7 mouse cellular contexts compared by ENCODE assay signal in genomic region chr10:120226871-120227661, GRCm38 (mm10). TPM values are rescaled to one million over a fixed set of nuclear protein-coding genes. Genes with fewer than 3 reads are reported as not detected.
DNase-seq lines count a peak whose midpoint lies in the region; ATAC-seq and TF ChIP-seq lines count a peak whose summit lies in the region.

Llph (plus strand) TSS chr10:120227070.

- no peaks in the 10 kb centered on the region for H3K27me3 ChIP-seq in intestine, postnatal 0 days (replicated peaks; ENCODE audit: control insufficient read depth, insufficient read depth, low read length)
- H3K27me3 ChIP-seq in limb, embryonic 10.5 days (ENCODE audit: low read depth, poor library complexity, severe bottlenecking): no peaks in the 10 kb centered on the region
- no peaks in the 10 kb centered on the region for H3K27me3 ChIP-seq in midbrain, embryonic 12.5 days

- H3K36me3 ChIP-seq in intestine, postnatal 0 days (ENCODE audit: control insufficient read depth, insufficient read depth): peaks cover 24% of the 10 kb centered on the region
- H3K36me3 ChIP-seq in limb, embryonic 10.5 days: peaks cover 47% of the 10 kb centered on the region
- H3K36me3 ChIP-seq in midbrain, embryonic 12.5 days: peaks cover 31% of the 10 kb centered on the region

- peak; percentile 91 for ATAC-seq in intestine, postnatal 0 days
- ATAC-seq in midbrain, embryonic 12.5 days (ENCODE audit: low FRiP score, low read depth): peak; percentile 93

- peak within 1 kb of the TSS; percentile 80 for H3K4me2 ChIP-seq in intestine, postnatal 0 days (replicated peaks; ENCODE audit: low read depth)
- H3K4me2 ChIP-seq in midbrain, embryonic 12.5 days (replicated peaks): peak within 1 kb of the TSS; percentile 92

- under 1% methylated on average over 57 of the region's 57 CpGs for whole genome bisulfite sequencing in intestine, postnatal 0 days
- under 1% methylated on average over 57 of the region's 57 CpGs for WGBS in limb, embryonic 10.5 days
- under 1% methylated on average over 57 of the region's 57 CpGs for WGBS in midbrain, embryonic 12.5 days

- H3K27ac ChIP-seq in intestine, postnatal 0 days (ENCODE audit: low read depth, low read length): peak within 1 kb of the TSS; percentile 82
- H3K27ac ChIP-seq in limb, embryonic 10.5 days: peak within 1 kb of the TSS; percentile 90
- H3K27ac ChIP-seq in midbrain, embryonic 12.5 days (replicated peaks): no peak within 1 kb of the TSS

- H3K4me1 ChIP-seq in intestine, postnatal 0 days (replicated peaks; ENCODE audit: control insufficient read depth, insufficient read depth, low read length): no peaks in the 10 kb centered on the region
- H3K4me1 ChIP-seq in limb, embryonic 10.5 days: peaks cover 23% of the 10 kb centered on the region
- peaks cover 12% of the 10 kb centered on the region for H3K4me1 ChIP-seq in midbrain, embryonic 12.5 days

- no peaks in the 10 kb centered on the region for H3K9me3 ChIP-seq in intestine, postnatal 0 days (ENCODE audit: control insufficient read depth)
- no peaks in the 10 kb centered on the region for H3K9me3 ChIP-seq in limb, embryonic 10.5 days (replicated peaks)
- H3K9me3 ChIP-seq in midbrain, embryonic 12.5 days: no peaks in the 10 kb centered on the region

- H3K4me3 ChIP-seq in intestine, postnatal 0 days (ENCODE audit: low read depth, low read length): peak within 1 kb of the TSS; percentile 98
- peak within 1 kb of the TSS; percentile 100 for H3K4me3 ChIP-seq in limb, embryonic 10.5 days
- peak within 1 kb of the TSS; percentile 100 for H3K4me3 ChIP-seq in midbrain, embryonic 12.5 days

- no peak for TF ChIP-seq CTCF in intestine, postnatal 0 days (IDR thresholded peaks at IDR 0.05; ENCODE audit: low read depth)

- peak within 1 kb of the TSS; percentile 82 for H3K9ac ChIP-seq in intestine, postnatal 0 days (ENCODE audit: low read depth, low read length)
- H3K9ac ChIP-seq in midbrain, embryonic 12.5 days (replicated peaks): peak within 1 kb of the TSS; percentile 86

- DNase-seq in adrenal gland, postnatal 14 days: peak; percentile 94
- peak; percentile 88 for DNase-seq in embryo, embryonic 9.5 days (ENCODE audit: extremely low spot score)
- peak; percentile 68 to 87 for DNase-seq in gastrocnemius, postnatal 4 days (ENCODE audit: low spot score in 2 of 2)
- peak; percentile 91 for DNase-seq in limb, embryonic 10.5 days (ENCODE audit: low spot score)
- peak; percentile 77 for DNase-seq in skeletal muscle tissue, adult 2 months (ENCODE audit: low read depth, low spot score)

RNA-seq across cellular contexts. Expression of gene Llph, which starts in this region (rescaled TPM):
- 30.3 and 37.1 TPM in 2 replicates for total RNA-seq in adrenal gland, postnatal 14 days (2021)
- total RNA-seq in gastrocnemius, postnatal 4 days (2021): 10 to 100 TPM; 18.9 to 19.6 TPM
- 40.6 and 49.3 TPM in 2 replicates for polyA plus RNA-seq in intestine, postnatal 0 days (2015; fragmentation: Nextera tagmentation; extraction: Ambion mirVana)
- 61.6 and 70.2 TPM in 2 replicates for polyA plus RNA-seq in limb, embryonic 10.5 days (2016; fragmentation: Nextera tagmentation; extraction: Ambion mirVana)
- 50.0 and 50.2 TPM in 2 replicates for polyA plus RNA-seq in midbrain, embryonic 12.5 days (2016; fragmentation: Nextera tagmentation; extraction: Ambion mirVana)
